Mouse (Mus musculus) thymus, adult 2 months (tissue): Measurements from ENCODE around the gene Rassf8. TPM values are rescaled to one million over a fixed set of nuclear protein-coding genes. Genes with fewer than 3 reads are reported as not detected.

Experiments used
- DNase-seq: peaks from one replicate; pipeline ENCODE4 v3.0.0; 2021
- H3K27ac ChIP-seq: fragments of 200-500 bp; 2 replicates; pipeline ENCODE4 v1.5.1; 2012; ENCODE audit warnings: low read length, control low read depth; ENCODE audit not compliant: control insufficient read depth, insufficient read depth
- H3K27me3 ChIP-seq: fragments of 200-500 bp; 2 replicates; pipeline ENCODE4 v1.6.1; 2012; ENCODE audit warnings: mild to moderate bottlenecking, low read length, moderate library complexity, mixed read lengths; ENCODE audit not compliant: control insufficient read depth, insufficient read depth
- H3K36me3 ChIP-seq: fragments of 200-500 bp; 2 replicates; pipeline ENCODE4 v1.6.1; 2012; ENCODE audit warnings: mild to moderate bottlenecking, low read length, moderate library complexity; ENCODE audit not compliant: control insufficient read depth, insufficient read depth
- H3K4me1 ChIP-seq: fragments of 200-500 bp; replicated peaks from 2 replicates; pipeline ENCODE4 v1.6.1; 2012; ENCODE audit warnings: low read length; ENCODE audit not compliant: control insufficient read depth, insufficient read depth
- H3K4me3 ChIP-seq: fragments of 200-500 bp; 2 replicates; pipeline ENCODE4 v1.5.1; 2012; ENCODE audit warnings: mild to moderate bottlenecking, low read length, control low read depth, moderate library complexity; ENCODE audit not compliant: control insufficient read depth, insufficient read depth
- CTCF ChIP-seq: fragments of 200-500 bp; IDR thresholded peaks from 2 replicates; pipeline ENCODE4 v1.5.1; 2012; ENCODE audit warnings: mild to moderate bottlenecking, control low read depth, low read length, moderate library complexity, borderline replicate concordance; ENCODE audit not compliant: control insufficient read depth, poor library complexity, insufficient read depth; ENCODE audit errors: extremely low read depth
- POLR2A ChIP-seq: fragments of 200-500 bp; IDR thresholded peaks from 2 replicates; pipeline ENCODE4 v1.6.1; 2012; ENCODE audit warnings: mild to moderate bottlenecking, low read length, control low read depth, moderate library complexity; ENCODE audit not compliant: control insufficient read depth, poor library complexity, insufficient read depth; ENCODE audit errors: extremely low read depth
- WGBS: fragments of 180-500 bp; shearing (Covaris S2); methylation state at CpG from one replicate; pipeline ENCODE4 v1.1.7; 2018; 5-methylcytosine and 5-hydroxymethylcytosine counted together
- polyA plus RNA-seq: library from polyadenylated mRNA; depleted of rRNA; stranded (reverse); fragments of >200 nt; gene quantifications from 2 replicates; pipeline ENCODE4 v1.2.3, GENCODE M21; 2012

Gene Rassf8
- polyA plus RNA-seq, 1 experiment = 5.3 TPM

DNA sequence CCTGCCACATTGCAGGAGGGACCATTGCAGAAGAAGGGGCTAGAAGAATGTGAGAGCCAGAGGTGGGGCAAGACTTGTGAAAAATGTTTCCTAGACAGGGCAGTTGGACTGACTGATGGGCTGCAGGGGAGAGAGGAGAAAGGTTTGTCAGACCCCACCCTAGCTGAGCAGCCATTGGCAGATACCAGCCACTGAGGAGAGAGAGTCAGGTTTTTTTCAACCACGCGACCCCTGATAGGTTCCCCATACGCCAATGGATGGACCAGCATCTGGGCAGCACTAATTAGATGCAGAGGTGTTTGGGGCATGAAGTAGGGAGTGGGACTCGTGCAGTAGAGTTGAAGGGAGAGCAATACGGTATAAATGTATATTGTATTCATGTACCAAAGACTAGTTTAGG, 13.7 kb upstream of the Rassf8 start:
- no peaks in the 10 kb centered on the region for H3K36me3 ChIP-seq
- no peak overlapping the region for H3K4me3 ChIP-seq
- H3K27me3 ChIP-seq = no peaks in the 10 kb centered on the region
- 92% methylated on average over 5 of the region's 5 CpGs for WGBS
- H3K27ac ChIP-seq = no peak overlapping the region
- no peak for DNase-seq
- peaks cover 6% of the 10 kb centered on the region for H3K4me1 ChIP-seq
- TF ChIP-seq CTCF = no peak
- TF ChIP-seq POLR2A = no peak

DNA sequence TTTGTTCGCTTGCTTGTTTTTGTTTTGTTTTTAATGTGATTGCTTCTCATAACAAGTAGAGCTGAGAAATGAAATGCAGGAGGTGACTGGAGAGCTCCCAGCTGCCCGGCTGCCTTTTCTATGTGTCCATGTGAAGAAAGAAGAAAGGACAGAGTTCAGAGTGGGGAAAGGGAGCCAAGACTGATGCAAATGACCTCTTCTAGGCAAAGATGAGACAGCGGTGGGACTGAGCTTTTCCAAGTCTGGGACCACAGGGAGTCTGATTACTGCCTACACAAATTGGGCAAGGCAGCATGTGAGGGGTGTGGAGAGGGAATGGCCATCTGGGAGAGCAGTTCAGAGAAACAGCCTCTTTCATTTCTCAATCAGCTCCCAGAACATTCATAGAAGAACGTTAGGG, 13.3 kb upstream of the Rassf8 start:
- Histone ChIP-seq H3K27me3 (no peaks in the 10 kb centered on the region), H3K4me3 (no peak overlapping the region), H3K27ac (no peak overlapping the region), H3K4me1 (peaks cover 6% of the 10 kb centered on the region), H3K36me3 (no peaks in the 10 kb centered on the region)
- 75% methylated on average over 4 of the region's 4 CpGs for WGBS
- DNase-seq = no peak
- no peak for TF ChIP-seq POLR2A
- TF ChIP-seq CTCF = no peak

DNA sequence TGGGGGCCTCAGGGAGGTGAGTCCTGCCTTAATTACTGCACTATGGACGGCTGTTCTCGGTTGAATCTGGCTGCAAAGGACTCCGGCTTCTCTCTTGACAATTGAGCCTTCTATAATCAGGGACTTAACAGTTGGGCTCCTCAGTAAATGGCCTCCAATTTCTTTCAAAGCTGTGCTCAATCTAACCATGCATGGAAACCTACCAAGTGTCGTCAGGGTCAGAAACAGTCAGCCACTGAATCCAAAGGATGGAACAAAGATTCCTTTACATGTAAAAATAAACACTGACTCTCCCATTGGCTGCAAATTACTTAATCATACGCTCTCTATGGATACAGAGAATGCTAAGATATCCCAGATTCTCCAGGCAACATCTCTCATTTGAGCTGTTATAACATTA, 12.6 kb upstream of the Rassf8 start:
- H3K36me3 ChIP-seq = no peaks in the 10 kb centered on the region
- no peak overlapping the region for H3K4me3 ChIP-seq
- WGBS = 93% methylated on average over 5 of the region's 5 CpGs
- no peaks in the 10 kb centered on the region for H3K27me3 ChIP-seq
- H3K4me1 ChIP-seq = peaks cover 6% of the 10 kb centered on the region
- no peak for TF ChIP-seq CTCF
- no peak for TF ChIP-seq POLR2A
- DNase-seq = no peak
- H3K27ac ChIP-seq = no peak overlapping the region

- no peak for DNase-seq
- no peak for TF ChIP-seq CTCF
- no peak for TF ChIP-seq POLR2A
- no peak overlapping the region for H3K27ac ChIP-seq
- H3K4me1 ChIP-seq = peaks cover 6% of the 10 kb centered on the region
- H3K27me3 ChIP-seq = no peaks in the 10 kb centered on the region
- WGBS = 44% methylated on average over 2 of the region's 2 CpGs
- H3K4me3 ChIP-seq = no peak overlapping the region
- H3K36me3 ChIP-seq = no peaks in the 10 kb centered on the region
Measured at GRCm38 (mm10) chr6:145736099-145736498, 10.4 kb upstream of the Rassf8 start.

GRCm38 (mm10) chr6:145739231-145739630, 7.3 kb upstream of the Rassf8 start:
- H3K27ac ChIP-seq = no peak overlapping the region
- no peaks in the 10 kb centered on the region for H3K27me3 ChIP-seq
- TF ChIP-seq POLR2A (no peak), CTCF (no peak)
- no peaks in the 10 kb centered on the region for H3K36me3 ChIP-seq
- WGBS = 91% methylated on average over 6 of the region's 6 CpGs
- H3K4me3 ChIP-seq = no peak overlapping the region
- peaks cover 6% of the 10 kb centered on the region for H3K4me1 ChIP-seq
- no peak for DNase-seq

DNA sequence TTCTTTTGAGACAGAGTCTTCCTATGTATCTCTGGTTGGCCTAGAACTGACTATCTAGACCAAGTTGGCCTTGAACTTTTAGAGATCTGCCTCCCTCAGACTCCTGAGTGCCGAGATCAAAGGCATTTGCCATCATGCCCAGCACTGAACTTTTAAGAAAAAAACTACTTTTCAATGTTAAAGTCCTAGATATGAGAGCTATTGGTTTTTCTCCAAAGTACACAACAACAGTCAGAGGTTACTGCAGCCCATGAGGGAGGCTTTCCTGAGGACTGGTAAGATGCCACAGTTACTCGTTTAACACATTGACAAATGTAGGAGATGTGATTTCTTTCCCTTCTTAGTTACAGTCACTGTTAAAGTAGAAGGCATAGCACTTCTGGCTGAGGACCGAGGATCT, 6.5 kb upstream of the Rassf8 start:
- 93% methylated on average over 3 of the region's 3 CpGs for WGBS
- DNase-seq = no peak
- Histone ChIP-seq H3K4me3 (no peak overlapping the region), H3K27ac (no peak overlapping the region), H3K36me3 (no peaks in the 10 kb centered on the region), H3K27me3 (no peaks in the 10 kb centered on the region), H3K4me1 (peaks cover 6% of the 10 kb centered on the region)
- TF ChIP-seq CTCF = no peak
- no peak for TF ChIP-seq POLR2A

GRCm38 (mm10) chr6:145745291-145745690, 1.3 kb upstream of the Rassf8 start:
- DNase-seq = no peak
- H3K36me3 ChIP-seq = no peaks in the 10 kb centered on the region
- WGBS = 57% methylated on average over 3 of the region's 3 CpGs
- no peak overlapping the region for H3K27ac ChIP-seq
- no peak overlapping the region for H3K4me3 ChIP-seq
- peaks cover 4% of the 10 kb centered on the region; the same call in 1 of the 2 replicates for H3K4me1 ChIP-seq
- no peak for TF ChIP-seq POLR2A
- TF ChIP-seq CTCF = no peak
- H3K27me3 ChIP-seq = peaks cover 4% of the 10 kb centered on the region; the same call in 1 of the 2 replicates
